11 mouse cellular contexts compared by ENCODE assay signal in the genomic region with DNA sequence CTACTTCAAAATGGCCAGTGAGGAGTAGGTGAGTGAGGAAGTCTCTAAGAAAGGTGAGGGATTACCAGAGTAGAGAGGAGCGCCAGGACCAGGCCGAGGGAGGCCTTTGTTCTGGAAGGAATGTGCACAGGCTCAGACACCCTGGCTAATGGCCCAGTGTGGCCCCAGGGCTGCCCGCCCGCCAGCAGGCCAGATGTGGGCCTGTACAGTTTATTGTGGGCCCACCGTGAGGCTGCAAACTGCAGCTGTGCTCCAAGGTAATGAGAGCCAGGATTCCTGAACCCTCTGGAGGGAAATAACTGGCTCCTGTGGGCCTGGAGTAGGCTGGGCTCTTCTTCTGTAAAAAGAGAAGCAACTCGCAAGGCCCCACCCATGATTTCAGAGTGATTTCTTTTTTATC. TPM values are rescaled to one million over a fixed set of nuclear protein-coding genes. Genes with fewer than 3 reads are reported as not detected.
DNase-seq lines count a peak whose midpoint lies in the region; ATAC-seq and TF ChIP-seq lines count a peak whose summit lies in the region.
"Had no signal": no experiment of that assay in that cellular context is flagged by ENCODE, and none has a peak within 500 bp of the region (broad histone marks: within the 10 kb centered on the region; RNA-seq: fewer than 3 reads in every experiment).

No protein-coding gene starts in this region.

- ATAC-seq in embryonic facial prominence, embryonic 15.5 days (ENCODE audit: insufficient number of reproducible peaks, low FRiP score, low TSS enrichment, low read depth), result peak; percentile 72
- no peak for ATAC-seq in forebrain, embryonic 14.5 days

- H3K4me2 ChIP-seq in embryonic facial prominence, embryonic 15.5 days (replicated peaks), result no peak overlapping the region; the same call in 1 of the 2 replicates
- no peak overlapping the region for H3K4me2 ChIP-seq in forebrain, embryonic 14.5 days (ENCODE audit: low read length)

- TF ChIP-seq CTCF in layer of hippocampus, adult 2 months (conservative IDR thresholded peaks at IDR 0.05), result no peak

- WGBS in embryonic facial prominence, embryonic 15.5 days, result 9% methylated on average over 6 of the region's 6 CpGs
- WGBS in forebrain, embryonic 14.5 days, result 40% methylated on average over 6 of the region's 6 CpGs

- DNase-seq in layer of hippocampus, adult 2 months (ENCODE audit: low spot score in 2 of 2), result no peak
- DNase-seq in layer of hippocampus, postnatal 10 days (ENCODE audit: low spot score in 2 of 2), result no peak
- peak; percentile 48 for DNase-seq in heart, postnatal 4 days
- peak; percentile 63 for DNase-seq in skeletal muscle tissue, adult 2 months (ENCODE audit: low read depth, low spot score)
- DNase-seq in frontal cortex, postnatal 36 days (ENCODE audit: low spot score in 2 of 2), result no peak
- DNase-seq in frontal cortex, postnatal 14 days (ENCODE audit: low spot score in 2 of 2), result no peak
- DNase-seq in forebrain, embryonic 14.5 days (ENCODE audit: low spot score), result no peak
- DNase-seq: cerebellum, postnatal 25 days; liver had no signal

- H3K4me3 ChIP-seq in layer of hippocampus, adult 2 months, result no peak overlapping the region
- H3K4me3 ChIP-seq in embryonic facial prominence, embryonic 15.5 days (replicated peaks), result no peak overlapping the region
- H3K4me3 ChIP-seq in forebrain, embryonic 14.5 days (ENCODE audit: low read depth, low read length), result no peak overlapping the region

- H3K36me3 ChIP-seq in embryonic facial prominence, embryonic 15.5 days, result no peaks in the 10 kb centered on the region
- no peaks in the 10 kb centered on the region for H3K36me3 ChIP-seq in forebrain, embryonic 14.5 days (ENCODE audit: control insufficient read depth, insufficient read depth, low read length)

- peak overlapping the region; percentile 32; the same call in 1 of the 2 replicates for H3K27ac ChIP-seq in layer of hippocampus, adult 2 months
- peak overlapping the region; percentile 83 for H3K27ac ChIP-seq in embryonic facial prominence, embryonic 15.5 days (replicated peaks)
- no peak overlapping the region for H3K27ac ChIP-seq in forebrain, embryonic 14.5 days (ENCODE audit: low read depth, low read length)

- no peak overlapping the region for H3K9ac ChIP-seq in embryonic facial prominence, embryonic 15.5 days
- no peak overlapping the region for H3K9ac ChIP-seq in forebrain, embryonic 14.5 days (ENCODE audit: low read length)

- no peaks in the 10 kb centered on the region for H3K9me3 ChIP-seq in embryonic facial prominence, embryonic 15.5 days (replicated peaks)
- H3K9me3 ChIP-seq in forebrain, embryonic 14.5 days (replicated peaks; ENCODE audit: control insufficient read depth, low read length), result no peaks in the 10 kb centered on the region

- H3K4me1 ChIP-seq in embryonic facial prominence, embryonic 15.5 days, result peaks cover 74% of the 10 kb centered on the region
- no peaks in the 10 kb centered on the region for H3K4me1 ChIP-seq in forebrain, embryonic 14.5 days (ENCODE audit: control insufficient read depth, insufficient read depth, low read length)

- no peaks in the 10 kb centered on the region for H3K27me3 ChIP-seq in embryonic facial prominence, embryonic 15.5 days
- H3K27me3 ChIP-seq in forebrain, embryonic 14.5 days (replicated peaks; ENCODE audit: control insufficient read depth, insufficient read depth, low read length), result no peaks in the 10 kb centered on the region

RNA-seq across cellular contexts. Expression of a gene that starts 5.3 kb away (rescaled TPM):
- total RNA-seq in layer of hippocampus, adult 2 months (2021), result 10 to 100 TPM; 49.2 to 53.1 TPM
- total RNA-seq in layer of hippocampus, postnatal 10 days (2021), result 10 to 100 TPM; 39.5 to 42.5 TPM
- 23.4 and 25.9 TPM in 2 replicates for polyA plus RNA-seq in embryonic facial prominence, embryonic 15.5 days (2015; fragmentation: Nextera tagmentation; extraction: Ambion mirVana)
- 10 to 100 TPM; 32.5 to 37.1 TPM for total RNA-seq in heart, postnatal 4 days (2021)
- polyA plus RNA-seq in forebrain, embryonic 14.5 days (2014; fragmentation: Nextera tagmentation; extraction: Ambion mirVana), result 4.4 and 5.2 TPM in 2 replicates
- total RNA-seq: MEL had no signal

Comparison
In these comparisons a context has a peak if more than half of its experiments do, and no peak if none do; other contexts are left out.
1. DNase-seq: peak in heart, postnatal 4 days (single experiment) and skeletal muscle tissue, adult 2 months (single experiment); none in layer of hippocampus, adult 2 months (0 of 2), layer of hippocampus, postnatal 10 days (0 of 2), frontal cortex, postnatal 36 days (0 of 2), frontal cortex, postnatal 14 days (0 of 2) and forebrain, embryonic 14.5 days (single experiment).